Mouse (Mus musculus): ENCODE data around the gene H2-K1.
"Not testable (repeated sequence)": the region's sequence is repeated elsewhere in the genome, so short reads cannot be mapped to it uniquely, and the experiment has no call there.

Gene H2-K1

DNA sequence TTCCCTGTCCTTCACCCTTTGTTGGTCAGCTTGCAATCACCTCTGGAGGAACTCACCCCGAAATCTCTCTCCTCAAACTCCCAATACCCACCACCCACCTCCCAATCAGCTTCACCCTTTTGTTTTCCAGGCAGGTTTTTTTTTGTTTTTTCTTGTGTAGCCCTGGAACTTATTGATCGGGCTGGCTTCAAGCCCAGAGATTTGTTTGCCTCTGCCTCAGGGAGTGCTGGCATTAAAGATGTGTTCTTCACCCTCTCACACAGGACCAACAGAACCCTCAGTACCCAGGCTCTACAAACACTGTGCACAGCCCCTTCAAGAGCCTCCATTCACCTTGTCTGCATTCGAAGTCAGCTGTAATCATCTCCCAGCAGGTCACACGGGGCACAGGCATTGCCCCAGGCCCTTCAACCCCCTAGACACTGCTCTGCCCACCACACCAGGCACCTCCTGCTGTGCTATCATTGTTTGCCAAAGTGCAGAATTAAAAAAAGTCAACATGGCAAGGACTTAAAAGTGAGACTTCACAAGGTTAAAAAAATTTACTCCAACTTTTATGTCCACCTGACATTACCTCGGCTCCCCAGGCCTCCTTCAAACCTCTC is 46.1 kb downstream of the H2-K1 start:
- no peak for DNase-seq

DNA sequence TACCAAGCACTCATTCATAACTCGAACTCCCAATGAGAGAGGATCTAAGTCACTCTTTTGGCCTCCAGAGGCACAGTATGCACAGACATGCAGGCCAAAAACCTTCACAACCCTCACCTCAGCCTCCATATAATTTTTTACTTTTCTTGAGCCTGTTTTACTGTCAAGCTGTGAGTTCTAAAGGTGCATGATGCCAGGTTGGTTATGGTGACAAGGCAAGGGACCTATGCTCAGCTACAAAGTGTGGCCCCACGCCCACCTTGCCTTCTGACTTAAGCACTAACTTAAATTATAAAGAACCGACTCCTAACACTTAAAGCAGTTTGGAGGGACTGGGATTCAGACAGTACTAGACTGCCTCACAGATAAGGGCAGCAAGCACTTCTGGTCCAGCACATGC is 46.8 kb downstream of the H2-K1 start:
- DNase-seq, result no peak

DNA sequence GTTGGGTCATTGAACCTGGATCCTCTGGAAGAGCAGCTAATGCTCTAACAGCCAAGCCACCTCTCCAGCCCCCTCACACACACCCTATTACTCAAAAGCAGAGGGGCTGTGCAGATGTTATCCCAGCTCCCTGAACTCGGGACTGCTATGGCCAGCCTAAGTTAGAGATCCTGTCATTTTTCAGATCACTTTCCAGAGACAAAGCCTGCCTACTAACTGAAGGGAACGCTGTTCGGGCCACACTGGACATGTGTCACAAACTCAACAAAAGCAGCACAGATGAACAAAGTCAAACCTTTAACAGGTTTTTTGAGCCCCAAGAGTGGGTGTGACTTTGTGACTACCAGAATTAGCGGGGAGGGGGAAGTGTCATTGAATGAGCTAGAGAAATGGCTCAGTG is 47.3 kb downstream of the H2-K1 start:
- DNase-seq, result no peak

DNA sequence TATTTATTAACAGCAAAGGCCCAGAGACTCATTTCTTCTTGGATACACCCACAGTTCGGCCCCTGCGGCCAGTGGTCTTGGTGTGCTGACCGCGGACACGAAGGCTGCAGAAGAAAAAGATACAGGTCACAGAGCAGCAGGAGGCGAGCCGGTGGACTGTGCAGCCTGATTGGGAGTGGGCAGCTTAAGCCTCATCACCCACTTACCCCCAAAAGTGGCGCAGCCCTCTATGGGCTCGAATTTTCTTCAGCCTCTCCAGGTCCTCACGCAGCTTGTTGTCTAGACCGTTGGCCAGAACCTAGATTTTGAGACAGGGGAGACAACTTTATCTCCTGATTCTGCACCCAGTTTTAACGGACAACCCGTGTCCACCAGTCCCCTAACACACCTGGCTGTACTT is 48.1 kb downstream of the H2-K1 start:
- not testable (repeated sequence) for DNase-seq

DNA sequence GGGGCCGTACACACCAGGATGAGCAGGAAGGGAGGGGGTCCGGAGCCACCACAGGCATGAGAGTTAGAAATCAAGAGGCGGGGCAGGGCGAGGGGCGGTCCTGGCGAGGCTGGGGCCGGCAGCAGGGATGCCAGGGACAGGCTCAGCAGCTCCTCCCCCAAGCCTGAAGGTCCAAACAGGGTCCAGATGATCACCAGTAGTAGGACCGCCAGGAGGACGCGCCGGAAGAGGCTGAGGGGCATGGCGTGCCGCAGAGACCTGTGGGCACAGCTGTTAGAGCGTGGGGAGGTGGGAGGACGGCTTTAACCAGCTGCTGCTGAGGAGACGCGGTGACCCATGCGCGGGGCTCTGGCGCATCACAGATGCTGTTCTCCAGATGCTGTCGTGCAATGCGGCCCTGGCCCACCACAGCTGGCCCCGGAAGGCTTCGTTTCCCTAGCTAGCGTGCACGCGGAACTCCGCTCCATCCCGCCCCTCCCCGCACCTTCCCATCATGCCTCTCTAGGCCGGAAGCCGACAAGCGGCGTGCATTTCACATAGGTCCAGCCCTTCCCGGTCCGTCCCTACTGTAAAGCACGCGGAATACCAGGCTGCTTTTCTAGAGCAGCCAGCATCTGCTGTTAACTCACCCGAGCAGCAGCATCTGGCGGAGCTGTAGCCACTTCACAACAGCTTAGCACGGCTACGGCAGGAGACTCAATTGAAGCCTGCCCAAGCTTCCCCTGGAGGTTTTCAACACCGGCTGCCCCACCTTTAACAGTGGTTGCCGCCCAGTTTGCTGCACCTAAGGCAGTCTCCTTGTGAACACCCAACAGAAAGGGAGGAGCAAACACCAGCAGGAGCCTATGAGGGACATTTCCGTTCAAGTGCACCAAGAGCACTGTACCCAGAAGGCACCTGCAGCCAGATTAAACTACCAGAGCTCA is 48.9 kb downstream of the H2-K1 start, which contains the start of gene B3galt4:
TSS of gene B3galt4 (minus strand) at position 468 of the 926 bp plus-strand sequence.
- no peak for DNase-seq

DNA sequence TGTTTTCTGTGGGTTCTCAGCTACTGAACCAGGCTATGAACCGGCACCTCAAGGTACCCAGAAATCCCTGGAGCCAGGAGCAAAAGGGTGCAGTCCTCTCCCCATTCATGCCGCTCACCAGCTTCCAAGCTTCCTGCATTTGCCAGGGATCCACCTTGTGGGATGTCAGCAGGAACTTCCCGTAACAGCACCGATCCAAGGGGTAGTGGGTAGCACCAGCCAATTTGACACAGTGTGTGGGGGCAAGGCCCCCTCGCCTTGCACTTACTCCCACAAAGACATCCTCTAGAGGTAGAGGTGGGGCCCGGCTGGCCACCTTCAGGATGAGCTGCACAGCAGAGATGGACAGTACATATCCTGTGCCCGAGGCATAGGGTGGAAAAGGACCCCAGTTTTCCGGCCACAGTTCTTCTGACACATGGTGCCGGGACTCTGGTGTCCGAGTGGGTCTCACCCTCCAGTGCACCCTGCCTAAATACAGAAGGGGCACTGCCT is 50.0 kb downstream of the H2-K1 start:
- no peak for DNase-seq

DNA sequence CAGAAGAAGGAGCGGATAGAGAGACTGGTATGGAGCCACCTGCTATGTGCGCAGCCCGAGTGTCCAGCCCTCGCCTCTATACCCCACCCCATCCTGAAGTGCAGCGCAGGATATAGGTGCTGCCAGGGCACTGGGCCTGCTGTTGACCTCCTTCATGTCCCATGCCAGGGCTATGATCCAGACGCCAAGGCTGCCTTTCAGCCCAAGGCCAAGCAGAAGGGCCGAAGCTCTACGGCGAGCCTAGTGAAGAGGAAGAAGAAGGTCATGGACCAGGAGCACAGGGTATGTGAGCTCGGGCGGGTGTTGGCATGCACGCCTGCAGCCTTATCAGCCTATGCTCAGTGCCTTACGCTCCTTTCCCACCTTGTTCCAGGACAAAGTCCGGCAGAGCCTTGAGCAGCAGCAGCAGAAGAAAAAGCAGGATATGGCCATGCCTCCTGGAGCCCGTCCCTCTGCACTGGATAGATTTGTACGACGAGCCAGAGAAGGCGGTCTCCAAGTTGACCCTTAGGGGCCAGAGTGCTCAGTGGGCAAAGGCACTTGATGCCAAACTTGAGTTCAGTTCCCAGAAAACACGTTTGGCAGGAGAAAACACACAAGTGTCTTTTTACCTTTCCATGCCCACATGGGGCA is 51.1 kb downstream of the H2-K1 start:
- DNase-seq, result no peak

DNA sequence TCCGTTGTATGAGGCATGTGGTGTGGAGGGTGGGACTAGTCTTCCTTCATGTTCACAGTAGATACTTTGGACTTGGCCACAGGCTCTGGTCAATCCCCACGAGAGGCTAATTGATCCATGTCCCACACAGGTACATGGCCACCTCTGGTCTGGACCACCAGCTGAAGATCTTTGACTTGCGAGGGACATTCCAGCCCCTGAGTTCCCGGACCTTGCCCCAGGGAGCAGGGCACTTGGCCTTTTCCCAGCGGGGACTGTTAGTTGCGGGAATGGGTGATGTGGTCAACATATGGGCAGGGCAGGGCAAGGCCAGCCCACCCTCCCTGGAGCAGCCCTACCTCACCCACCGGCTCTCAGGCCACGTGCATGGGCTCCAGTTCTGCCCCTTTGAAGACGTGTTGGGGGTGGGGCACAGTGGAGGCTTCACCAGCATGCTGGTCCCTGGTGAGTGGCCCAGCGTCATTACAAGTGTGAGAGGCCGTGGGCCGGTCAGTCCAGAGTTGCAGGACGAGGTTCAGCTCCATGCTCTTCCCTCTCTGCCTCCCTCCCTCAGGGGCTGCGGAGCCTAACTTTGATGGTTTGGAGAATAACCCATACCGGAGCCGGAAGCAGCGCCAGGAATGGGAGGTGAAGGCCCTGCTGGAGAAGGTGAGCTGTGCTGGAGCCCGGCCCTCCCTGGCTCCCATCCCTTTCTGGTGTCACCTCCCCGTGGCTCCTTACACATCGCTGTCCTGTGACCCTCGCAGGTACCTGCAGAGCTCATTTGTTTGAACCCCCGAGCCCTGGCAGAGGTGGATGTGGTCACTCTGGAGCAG is 51.9 kb downstream of the H2-K1 start:
- no peak for DNase-seq

DNA sequence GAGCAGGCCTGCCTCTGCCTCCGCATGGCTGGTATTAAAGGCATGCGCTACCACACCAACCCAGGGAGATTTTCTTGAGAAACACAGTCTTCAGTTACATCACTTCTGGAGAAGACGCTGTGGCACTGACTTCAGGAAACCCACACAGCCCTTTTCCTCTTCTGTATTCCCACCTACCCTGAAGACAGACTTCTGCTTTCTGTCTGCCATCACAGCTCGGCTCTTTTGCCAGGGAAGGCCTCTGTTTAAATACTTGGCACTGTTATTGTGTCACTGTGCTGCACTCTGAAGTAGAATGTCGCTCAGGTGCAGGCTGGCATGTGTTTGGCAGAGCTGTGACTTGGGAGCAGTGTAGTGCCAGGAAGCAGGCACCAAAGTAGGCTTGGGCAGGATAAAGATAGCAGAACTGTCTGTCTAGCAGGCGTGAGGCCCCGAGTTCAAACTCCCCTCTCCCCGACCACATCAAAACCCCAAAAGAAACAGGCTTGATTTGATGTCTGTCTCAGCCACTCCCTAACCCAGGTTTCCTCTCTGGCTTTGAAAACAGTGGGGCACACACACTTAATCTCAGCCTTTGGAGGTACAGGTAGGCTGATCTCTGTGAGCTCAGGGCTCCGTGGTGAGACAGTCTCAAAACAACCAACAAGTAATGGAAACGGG is 52.6 kb downstream of the H2-K1 start:
- DNase-seq, result no peak
